Mouse (Mus musculus): ENCODE measurements around the gene 4933402J07Rik.

DNA sequence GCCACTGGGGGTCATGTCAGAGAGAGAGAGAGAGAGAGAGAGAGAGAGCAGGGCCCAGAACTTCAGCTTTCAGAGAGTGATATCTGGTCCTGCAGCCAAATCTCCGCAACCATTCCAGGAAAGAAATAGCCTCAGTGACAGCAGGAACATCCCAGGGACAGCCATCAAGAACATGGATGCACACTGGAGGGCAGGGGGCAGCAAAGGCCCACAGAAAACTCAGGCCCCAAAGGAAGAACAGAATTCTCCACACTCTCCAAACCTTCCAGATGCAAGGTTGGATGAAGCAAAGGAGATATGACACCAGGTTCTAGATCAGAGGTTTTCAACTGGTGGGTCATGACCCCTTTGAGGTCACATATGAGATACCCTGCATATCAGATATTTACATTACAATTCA, 50.0 kb downstream of the 4933402J07Rik start:
- TF ChIP-seq POLR2A (IDR thresholded peaks at IDR 0.05; ENCODE audit: borderline replicate concordance, low read depth, low read length) = no peak
- no peak for TF ChIP-seq CTCF (IDR thresholded peaks at IDR 0.05; ENCODE audit: low read depth, low read length)
